Mouse (Mus musculus): ENCODE measurements at regions not wholly inside any gene's neighbourhood (a gene's known extent, or its start where the extent isn't known, plus 50 kb on each side); places are given as distances from the start of the nearest gene placed in this dataset.

DNA sequence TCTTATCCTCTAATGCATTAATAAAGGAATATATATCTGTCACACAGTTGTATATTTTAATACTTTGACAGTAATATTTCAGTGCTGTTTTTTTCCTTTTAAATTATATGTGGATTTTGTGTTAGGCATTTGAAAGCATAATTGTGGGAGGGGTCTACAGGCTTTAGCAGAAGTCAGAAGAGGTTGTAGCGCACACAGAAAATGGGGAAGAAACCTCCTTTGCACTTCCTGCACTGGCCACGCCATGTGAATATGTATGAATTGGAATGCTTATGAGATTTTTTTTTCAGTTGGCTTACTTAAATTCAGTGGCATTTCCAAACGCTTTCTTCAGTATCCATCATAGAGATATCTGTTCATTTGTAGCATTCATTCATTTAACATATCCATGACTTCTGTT lies 125.1 kb downstream of the Lmo4 start:
- ATAC-seq (replicated peaks; ENCODE audit: low FRiP score, poor library complexity, severe bottlenecking), result no peak

DNA sequence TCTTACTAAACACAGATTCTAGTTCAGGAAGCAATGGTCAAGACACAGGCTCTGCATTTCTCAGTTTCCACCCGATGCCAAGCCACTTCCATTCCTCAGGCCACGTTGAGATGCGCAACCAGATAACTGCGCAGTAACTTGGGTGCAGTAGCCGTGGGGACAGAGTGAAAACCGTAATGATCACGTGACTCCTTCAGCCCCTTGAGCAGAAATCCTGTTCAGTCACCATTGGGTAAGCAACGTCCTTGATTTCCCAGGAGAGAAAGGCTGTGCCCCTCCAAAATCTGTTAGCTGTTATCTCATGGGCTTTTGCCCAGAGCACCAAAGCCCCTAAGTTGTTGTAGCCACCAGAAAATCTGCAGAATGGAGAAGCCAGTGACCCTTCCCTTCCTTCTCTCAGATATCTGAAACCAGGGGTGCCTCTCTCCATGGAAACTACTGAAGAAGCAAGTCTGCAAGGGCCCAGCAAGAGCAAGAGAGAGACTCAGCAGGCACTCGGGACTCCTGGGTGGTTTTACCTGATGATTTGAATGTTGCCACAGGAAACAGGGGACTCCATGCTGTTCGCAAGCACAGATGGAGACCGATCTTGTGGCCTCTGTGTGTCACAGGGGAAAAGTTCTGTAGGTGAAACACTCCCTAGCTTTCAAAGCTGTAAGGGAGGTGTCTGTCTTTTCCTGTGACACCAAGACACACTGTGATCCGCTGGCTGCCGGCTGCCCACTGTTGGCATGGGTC lies 126.7 kb downstream of the Lmo4 start:
- no peak for ATAC-seq (replicated peaks; ENCODE audit: low FRiP score, poor library complexity, severe bottlenecking)

DNA sequence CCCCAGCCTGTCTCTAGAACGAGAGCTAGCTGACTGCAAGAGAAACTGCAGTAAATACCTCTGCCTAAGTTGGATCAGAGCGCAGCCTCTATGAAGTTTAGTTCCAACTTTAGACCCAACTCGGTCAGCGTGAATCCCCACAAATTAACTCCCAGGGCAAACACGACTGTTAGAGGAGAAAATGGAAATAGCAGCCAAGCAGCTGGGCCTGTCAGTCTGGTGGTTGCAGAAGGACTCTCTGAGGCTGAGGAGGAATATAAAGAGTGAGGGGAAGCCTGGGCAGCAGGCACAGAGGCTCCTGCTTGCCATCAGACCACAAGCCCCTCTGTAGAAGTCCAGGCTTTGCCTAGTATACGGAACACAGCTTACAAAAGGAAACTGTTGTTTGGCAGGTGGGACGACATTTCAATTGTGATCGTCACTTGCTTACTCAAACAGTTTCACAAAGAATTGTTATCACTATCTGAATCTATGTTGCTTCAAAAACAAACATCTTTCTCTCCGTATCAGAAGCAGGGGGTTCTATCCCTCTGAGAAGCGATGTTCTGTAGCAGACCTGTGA lies 135.0 kb downstream of the Lmo4 start:
- no peak for ATAC-seq (replicated peaks; ENCODE audit: low FRiP score, poor library complexity, severe bottlenecking)

- ATAC-seq (replicated peaks; ENCODE audit: low FRiP score, poor library complexity, severe bottlenecking), result no peak
Measured at GRCm38 (mm10) chr3:144067016-144067415, 138.0 kb downstream of the Lmo4 start.

DNA sequence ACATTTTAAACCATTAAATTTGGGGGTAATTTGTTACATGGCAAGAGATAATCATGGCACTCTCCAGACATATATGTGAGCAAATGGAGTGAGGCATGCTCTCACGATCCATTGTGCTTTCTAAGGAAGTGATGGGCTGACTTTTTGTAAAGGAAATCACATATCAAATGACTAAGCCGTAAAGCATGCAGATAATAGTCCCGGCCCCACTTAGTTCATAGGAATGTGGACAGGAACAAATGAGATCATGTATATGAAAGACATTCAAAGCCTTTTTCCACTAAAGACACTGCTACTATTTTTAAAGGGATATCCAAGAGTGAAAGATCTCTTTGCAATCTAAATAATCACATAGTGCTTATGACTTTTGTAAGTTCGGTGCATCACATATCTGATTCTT lies 146.9 kb downstream of the Lmo4 start:
- no peak for ATAC-seq (replicated peaks; ENCODE audit: low FRiP score, poor library complexity, severe bottlenecking)

DNA sequence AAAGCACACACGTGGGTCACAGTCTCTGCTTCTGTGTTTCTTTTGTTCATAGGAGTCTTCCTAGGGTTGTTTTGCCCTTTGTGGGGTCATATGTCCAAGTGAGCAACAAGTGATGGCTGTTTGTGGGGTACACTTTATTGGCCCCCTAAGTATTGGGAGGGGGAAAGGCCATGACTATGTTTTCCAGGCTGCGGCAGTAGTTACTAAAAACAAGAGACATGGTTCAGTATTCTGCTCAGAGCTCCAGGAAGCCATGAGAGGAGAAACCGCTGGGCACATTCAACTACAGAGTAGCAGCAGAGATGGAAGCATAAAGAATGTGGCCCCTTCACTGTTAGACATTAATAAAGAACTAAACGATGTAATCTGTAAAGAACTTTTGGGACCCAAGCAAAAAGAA lies 154.7 kb downstream of the Lmo4 start:
- ATAC-seq (replicated peaks; ENCODE audit: low FRiP score, poor library complexity, severe bottlenecking), result no peak

DNA sequence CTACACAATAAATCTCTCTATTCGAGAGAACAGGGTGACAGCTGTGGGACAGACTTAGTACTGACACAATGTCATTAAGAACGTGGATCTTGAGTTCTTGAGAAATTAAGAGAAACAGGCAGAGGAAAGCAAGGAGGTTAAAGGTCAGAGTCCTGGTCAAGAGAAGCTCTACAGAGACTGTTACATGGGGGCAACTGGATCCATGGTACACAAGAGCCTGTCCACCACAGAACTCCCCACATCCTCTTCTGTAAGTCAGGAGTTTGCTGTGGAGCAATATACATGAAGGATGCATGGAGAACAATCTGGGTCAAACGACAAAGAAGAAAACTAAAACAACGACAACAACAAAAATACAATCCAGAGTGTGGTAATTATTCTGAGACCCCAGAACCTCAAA lies 155.8 kb downstream of the Lmo4 start:
- ATAC-seq (replicated peaks; ENCODE audit: low FRiP score, poor library complexity, severe bottlenecking), result no peak

- no peak for ATAC-seq (replicated peaks; ENCODE audit: low FRiP score, poor library complexity, severe bottlenecking)
Measured at GRCm38 (mm10) chr3:144044366-144044765, 160.7 kb downstream of the Lmo4 start.

DNA sequence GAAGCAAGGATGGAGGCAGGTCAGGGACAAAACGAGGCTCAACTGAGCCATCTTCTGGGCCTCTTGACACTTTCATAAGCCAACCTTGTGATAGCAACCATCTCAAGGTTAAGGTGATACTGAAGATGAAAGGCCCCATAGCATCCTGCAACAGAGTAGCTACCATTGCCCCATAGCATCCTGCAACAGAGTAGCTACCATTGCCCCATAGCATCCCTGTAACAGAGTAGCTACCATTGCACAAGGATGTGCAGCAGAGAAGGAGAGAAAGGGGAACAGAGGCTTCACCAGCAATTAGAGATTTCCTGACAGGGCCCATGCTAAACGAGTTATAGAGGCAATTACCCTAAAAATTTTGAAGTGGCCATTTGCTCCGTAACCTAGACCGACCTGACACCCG lies 163.2 kb downstream of the Lmo4 start:
- ATAC-seq (replicated peaks; ENCODE audit: low FRiP score, poor library complexity, severe bottlenecking), result no peak

GRCm38 (mm10) chr3:144039498-144039897 lies 165.5 kb downstream of the Lmo4 start:
- ATAC-seq (replicated peaks; ENCODE audit: low FRiP score, poor library complexity, severe bottlenecking), result no peak

GRCm38 (mm10) chr3:144029611-144030010 lies 175.4 kb downstream of the Lmo4 start:
- no peak for ATAC-seq (replicated peaks; ENCODE audit: low FRiP score, poor library complexity, severe bottlenecking)

DNA sequence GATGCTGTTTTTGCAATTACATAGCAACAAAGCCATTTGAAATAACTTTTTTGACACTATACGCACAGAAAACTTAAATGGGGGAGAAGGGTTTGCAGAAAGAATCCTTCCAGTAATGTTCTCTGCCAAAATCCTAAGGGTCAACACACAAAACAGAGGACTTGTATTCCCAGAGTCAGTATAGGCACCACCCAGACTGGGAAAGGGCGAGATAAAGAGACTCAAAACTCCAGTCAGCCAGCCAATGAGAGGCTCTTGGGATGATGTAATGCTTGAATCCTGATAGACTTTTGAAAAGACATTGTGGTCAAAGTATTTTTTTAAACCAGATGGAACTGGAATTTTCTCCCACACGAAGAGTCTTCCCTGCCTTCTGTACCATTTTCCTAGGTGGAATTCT lies 175.9 kb downstream of the Lmo4 start:
- no peak for ATAC-seq (replicated peaks; ENCODE audit: low FRiP score, poor library complexity, severe bottlenecking)

DNA sequence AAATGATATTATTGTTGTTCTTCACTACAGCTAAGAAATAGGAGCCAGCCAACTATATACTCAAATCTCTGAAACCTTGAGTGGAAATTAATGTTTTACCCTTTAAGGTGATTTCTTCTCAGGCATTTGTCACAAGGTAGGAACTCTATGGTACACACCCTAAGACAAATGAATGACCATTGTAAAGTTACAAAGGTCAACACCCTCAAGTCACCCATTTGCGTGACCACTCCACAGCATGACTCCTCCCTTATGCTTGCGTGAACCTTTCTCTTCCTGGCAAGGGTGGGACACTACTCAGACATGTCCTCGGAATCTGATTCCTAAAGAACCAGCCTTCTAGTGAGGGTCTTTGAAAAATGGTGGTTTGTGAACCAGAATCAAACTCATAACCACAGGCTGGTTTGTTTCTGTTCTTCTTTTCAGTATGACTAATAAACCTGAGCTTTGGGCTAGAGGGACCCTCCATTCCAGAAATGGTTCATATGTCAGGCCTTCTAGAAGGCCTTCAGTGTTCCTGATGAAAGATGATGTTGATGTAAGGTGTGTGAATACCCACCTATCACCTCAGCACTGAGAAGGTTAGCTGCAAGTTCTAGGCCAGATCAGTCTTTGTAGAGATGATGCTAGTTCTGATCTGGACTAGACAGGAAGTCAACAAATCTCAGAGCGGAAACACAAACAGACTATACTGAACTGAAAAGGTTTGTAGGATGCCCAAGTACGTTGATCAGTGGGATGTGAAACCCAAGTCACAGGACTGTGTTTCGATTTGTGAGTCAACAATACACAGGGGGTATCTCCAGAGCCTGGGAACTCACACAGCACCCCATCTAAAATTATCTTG lies 177.7 kb downstream of the Lmo4 start:
- ATAC-seq (replicated peaks; ENCODE audit: low FRiP score, poor library complexity, severe bottlenecking), result no peak

GRCm38 (mm10) chr3:144025451-144026125 lies 179.4 kb downstream of the Lmo4 start:
- ATAC-seq (replicated peaks; ENCODE audit: low FRiP score, poor library complexity, severe bottlenecking), result no peak

DNA sequence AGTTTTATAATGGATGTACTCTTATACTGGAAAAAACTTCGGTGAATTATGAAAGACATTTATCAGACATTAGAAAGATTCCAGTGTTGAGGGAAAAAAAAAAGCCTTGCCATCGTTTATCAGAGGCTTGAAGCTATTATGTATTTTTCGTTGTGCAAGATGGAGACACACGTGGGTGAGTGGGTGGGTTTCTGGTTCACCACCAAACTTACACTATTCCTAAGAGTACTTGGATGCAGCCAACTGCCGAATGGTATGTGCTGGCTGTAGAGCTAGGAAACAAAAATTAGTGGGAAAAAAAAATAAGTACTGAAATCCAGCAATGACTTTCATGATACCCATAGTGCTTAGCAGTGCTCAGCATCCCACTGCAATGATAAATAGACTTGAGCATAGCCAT lies 180.8 kb downstream of the Lmo4 start:
- no peak for ATAC-seq (replicated peaks; ENCODE audit: low FRiP score, poor library complexity, severe bottlenecking)

DNA sequence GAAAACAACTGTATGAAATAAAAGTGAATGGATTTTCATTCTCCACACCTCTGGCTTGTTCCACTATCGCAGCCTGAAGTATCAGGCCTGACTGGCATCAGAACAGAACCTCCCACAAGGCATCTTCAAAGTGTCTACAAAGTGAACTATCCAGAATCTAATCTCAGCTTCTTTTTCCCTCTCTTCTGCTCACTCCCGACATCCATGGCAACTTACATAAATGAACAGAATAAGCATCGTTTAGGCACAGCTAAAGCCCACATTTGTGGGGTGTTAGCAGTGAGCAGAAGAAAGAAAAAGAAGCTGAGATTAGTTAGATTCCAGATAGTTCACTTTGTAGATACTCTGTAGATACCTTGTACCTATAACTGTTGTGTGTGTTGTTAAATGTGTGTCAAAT lies 182.0 kb downstream of the Lmo4 start:
- no peak for ATAC-seq (replicated peaks; ENCODE audit: low FRiP score, poor library complexity, severe bottlenecking)

DNA sequence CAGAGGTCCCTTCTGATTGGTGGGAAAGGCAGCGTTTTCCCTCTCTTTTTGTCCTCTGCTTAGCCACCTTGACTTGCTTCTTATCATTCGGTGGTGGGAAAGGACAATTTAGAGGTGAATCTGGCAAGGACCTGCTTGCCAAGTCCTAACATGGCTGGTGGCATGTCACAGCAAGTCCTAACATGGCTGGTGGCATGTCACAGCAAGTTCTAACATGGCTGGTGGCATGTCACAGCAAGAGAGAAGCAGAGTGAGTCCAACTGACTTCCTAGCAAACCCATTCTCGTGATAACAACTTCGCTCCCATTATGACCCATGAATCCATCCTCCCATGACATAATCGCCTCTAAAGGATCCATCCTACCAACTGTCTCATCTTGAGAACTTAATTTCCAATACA lies 183.1 kb downstream of the Lmo4 start:
- no peak for ATAC-seq (replicated peaks; ENCODE audit: low FRiP score, poor library complexity, severe bottlenecking)

- no peak for ATAC-seq (replicated peaks; ENCODE audit: low FRiP score, poor library complexity, severe bottlenecking)
Measured at GRCm38 (mm10) chr3:144020189-144020940, 184.7 kb downstream of the Lmo4 start.

GRCm38 (mm10) chr3:144019293-144019692 lies 185.7 kb downstream of the Lmo4 start:
- no peak for ATAC-seq (replicated peaks; ENCODE audit: low FRiP score, poor library complexity, severe bottlenecking)

DNA sequence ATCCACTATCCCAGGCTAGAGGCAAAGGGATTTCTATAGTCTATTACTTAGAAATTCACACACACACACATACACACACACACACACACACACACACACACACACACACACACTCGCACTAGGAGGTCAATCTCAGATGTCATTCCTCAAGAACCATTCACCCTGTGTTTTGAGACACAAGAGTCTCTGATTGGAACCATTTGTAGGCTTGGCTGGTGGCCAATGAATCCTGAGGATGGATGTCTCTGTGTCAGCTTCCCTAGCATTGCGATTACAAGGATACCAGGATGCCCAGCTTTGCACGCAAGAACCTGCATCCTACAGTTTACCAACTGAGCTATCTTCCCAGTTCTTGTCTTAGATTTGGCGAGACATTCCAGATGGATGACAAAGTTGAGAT lies 186.5 kb downstream of the Lmo4 start:
- no peak for ATAC-seq (replicated peaks; ENCODE audit: low FRiP score, poor library complexity, severe bottlenecking)
